Mouse (Mus musculus): ENCODE results near the gene Tbcd. TPM values are rescaled to one million over a fixed set of nuclear protein-coding genes. Genes with fewer than 3 reads are reported as not detected.

Tbcd gene
- 4.7 and 5.6 TPM in 2 replicates for polyA plus RNA-seq (2012)

DNA sequence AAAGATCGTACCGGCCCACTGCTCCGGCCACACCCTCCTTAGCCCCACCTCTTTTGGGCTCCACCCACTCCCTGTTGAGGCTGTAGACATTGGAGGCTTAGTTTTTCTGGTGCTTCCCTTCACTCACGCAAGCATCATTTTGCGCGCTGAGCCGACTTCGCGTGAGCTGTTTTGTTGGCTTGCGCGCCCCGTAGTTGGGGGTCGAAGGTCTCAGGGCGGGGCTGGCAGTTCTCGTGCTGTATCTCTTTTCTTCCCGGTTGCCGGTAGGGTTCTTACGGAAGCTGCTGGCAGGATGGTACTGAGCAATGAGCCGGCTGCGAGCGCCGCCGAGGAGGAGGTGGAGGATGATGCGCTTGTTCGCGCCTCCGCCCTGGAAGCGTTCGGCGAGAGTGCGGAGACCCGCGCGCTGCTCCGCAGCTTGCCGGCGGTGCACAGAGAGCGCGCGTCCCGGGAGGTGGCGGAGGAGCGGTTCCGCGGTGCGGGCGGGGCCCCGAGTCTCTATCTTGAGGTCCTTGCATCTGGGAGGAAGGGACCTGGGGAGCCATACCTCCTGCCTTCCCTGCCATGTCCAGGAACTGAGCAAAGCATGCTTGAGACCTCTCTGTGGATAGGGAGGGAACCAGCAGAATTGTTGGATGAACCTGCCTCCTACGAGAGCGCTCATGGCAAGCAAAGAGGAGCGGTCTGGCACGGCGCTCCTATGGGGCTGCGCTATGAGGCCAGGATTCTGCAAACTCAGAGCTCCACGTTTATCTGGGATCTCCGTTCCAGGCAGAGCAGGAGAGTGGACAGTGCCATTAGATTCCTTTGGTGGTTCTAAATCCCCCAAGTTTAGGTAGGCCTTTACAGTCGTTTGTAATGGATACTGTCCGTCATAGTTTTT lies at the start of gene Tbcd:
Tbcd (plus strand) TSS at position 197 of the 883 bp plus-strand sequence.

DNA sequence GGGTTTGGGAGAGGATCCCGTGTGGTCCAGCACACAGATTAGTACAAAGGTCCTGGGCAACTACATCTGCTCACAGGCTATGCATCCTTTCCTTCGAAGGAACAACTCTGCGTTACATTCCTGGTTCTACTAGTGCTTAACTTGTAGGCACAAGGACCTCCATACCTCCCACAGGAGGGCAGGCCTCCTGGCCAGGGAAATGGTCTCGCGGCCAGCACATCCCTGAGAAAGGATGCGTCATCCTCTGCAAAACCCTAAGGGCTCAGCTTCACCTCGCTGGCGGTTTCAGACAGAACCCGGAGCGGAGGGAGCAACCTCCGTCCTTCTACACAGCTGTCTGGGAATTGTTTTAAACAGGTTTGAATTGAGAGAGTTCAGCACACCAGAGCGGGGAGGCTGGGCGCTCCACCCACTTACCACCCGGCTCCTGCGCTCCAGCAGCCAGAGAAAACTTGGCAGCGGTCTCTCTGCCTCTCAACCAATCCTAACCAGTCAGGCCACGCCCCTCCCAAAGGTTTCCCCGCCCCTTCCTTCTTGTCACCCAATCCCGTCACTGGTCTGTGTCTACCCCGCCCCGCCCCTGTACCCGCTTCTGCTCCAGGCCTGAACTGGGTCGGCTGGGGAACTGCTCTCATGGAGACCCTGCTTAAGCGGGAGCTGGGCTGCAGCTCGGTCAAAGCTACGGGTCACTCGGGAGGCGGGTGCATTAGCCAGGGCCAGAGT lies 30.8 kb upstream of the Tbcd start, which contains the start of gene Fn3krp:
Fn3krp (plus strand) TSS at position 572 of the 723 bp plus-strand sequence.

DNA sequence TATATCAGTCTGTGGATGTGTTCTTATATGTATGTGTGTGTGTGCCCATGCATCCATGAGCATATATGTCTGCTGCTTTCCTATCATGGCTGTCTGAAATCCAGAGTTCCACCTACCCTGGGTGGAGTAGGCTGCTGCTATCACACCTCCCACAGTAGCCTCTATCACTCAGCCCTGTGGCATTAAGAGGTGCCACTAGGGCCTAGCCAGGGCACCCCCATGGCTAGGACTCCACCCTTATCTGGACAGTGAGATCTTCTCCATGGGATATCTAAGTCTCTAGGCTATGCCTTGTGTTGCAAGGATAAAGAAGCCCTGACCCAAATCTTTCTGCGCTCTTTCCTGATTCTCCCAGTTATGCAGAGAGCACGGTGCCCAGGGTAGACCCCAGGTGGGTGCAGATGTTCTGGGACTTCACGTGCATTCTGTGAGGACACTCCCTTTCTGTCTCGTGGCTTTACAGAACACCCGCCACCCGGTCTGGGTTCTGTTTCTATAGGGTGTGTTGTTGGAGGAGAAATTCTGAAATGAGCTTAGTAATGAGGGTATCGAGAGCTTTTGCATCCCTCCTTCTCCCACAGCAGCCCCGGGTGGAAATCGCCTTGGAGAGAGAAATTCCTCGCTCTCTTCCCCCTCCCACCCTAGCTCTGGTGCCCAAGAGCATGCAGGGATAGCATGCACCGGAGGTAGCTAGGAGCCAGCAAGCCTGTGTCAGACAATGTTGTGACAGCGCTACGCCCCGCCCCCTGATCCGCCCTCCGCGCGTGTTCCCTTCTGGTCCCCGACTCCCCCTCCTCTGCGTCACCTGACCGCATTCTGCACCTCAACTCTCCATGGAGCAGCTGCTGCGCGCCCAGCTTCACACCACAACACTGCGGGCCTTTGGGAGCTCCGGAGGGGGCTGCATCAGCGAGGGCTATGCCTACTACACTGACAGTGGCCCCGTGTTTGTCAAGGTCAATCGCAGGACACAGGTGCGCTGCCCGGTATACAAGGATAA lies 17.3 kb upstream of the Tbcd start, which contains the start of gene Fn3k:
Fn3k (plus strand) TSS at position 758 of the 1,000 bp plus-strand sequence.

DNA sequence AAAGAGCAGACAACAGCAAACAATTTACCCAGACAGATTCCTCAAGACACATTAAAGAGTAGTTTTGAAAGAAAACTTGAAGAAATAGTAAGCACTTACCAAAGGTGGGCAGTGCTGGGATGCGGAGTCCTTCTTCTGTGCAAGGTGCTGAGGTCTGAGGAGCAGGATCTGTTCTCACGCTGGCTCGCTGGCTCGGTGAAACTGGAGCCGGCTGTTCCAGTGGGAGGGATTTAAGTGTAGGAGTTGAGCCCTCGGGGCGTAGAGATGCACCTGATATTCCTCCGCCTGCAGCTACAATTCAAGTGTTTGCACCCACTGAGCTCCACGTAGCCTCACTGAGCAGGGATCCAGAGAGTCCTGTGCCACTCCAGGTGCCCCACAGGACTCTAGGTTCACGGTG lies 67.4 kb downstream of the Tbcd start, which contains the start of gene Zfp750:
Zfp750 (minus strand) TSS at position 203 of the 400 bp plus-strand sequence.

Other genes with a start within 250 kb of the Tbcd start
- 7.2 and 7.6 TPM in 2 replicates for gene Hexdc, start 247.5 kb upstream of the Tbcd start, polyA plus RNA-seq (2012)
- 14.7 and 17.2 TPM in 2 replicates for gene Ogfod3, start 247.2 kb upstream of the Tbcd start, polyA plus RNA-seq (2012)
- gene Cybc1, start 222.6 kb upstream of the Tbcd start, polyA plus RNA-seq (2012): 23.5 and 27.6 TPM in 2 replicates
- gene Narf, start 214.7 kb upstream of the Tbcd start, polyA plus RNA-seq (2012): 3.7 and 4.5 TPM in 2 replicates
- gene Foxk2, start 192.0 kb upstream of the Tbcd start, polyA plus RNA-seq (2012): 25.9 and 30.6 TPM in 2 replicates
- gene Wdr45b, start 97.5 kb upstream of the Tbcd start, polyA plus RNA-seq (2012): 28.4 and 38.6 TPM in 2 replicates
- gene Rab40b, start 63.7 kb upstream of the Tbcd start, polyA plus RNA-seq (2012): 0.88 and 1.3 TPM in 2 replicates
- 2.2 and 2.8 TPM in 2 replicates for gene Fn3krp, start 30.5 kb upstream of the Tbcd start, polyA plus RNA-seq (2012)
- 0.12 and 0.29 TPM in 2 replicates for gene Fn3k, start 17.0 kb upstream of the Tbcd start, polyA plus RNA-seq (2012)
- 0.05 TPM in 2 replicates for gene Zfp750, start 67.4 kb downstream of the Tbcd start, polyA plus RNA-seq (2012)
- 1.6 and 2.1 TPM in 2 replicates for gene B3gntl1, start 221.2 kb downstream of the Tbcd start, polyA plus RNA-seq (2012)
- gene Metrnl, start 249.6 kb downstream of the Tbcd start, polyA plus RNA-seq (2012): 6.7 and 12.5 TPM in 2 replicates

All from megakaryocyte-erythroid progenitor cell, adult 5 weeks (primary cell).